Mouse (Mus musculus) liver, embryonic 15.5 days (tissue): ENCODE measurements around the gene Cmtm8. TPM values are rescaled to one million over a fixed set of nuclear protein-coding genes. Genes with fewer than 3 reads are reported as not detected.

Experiments
- ATAC-seq: fragments of 200-750 bp; cut with Nextera tagmentation; 2 replicates; pipeline ENCODE4 v1.8.0; 2017; ENCODE audit warnings: moderate number of reproducible peaks, mild to moderate bottlenecking, moderate library complexity; ENCODE audit not compliant: insufficient read depth
- H3K27ac ChIP-seq: fragments of 300-500 bp; sonication (generic); replicated peaks from 2 replicates; pipeline ENCODE4 v1.5.1; 2015; ENCODE audit warnings: mild to moderate bottlenecking, inconsistent platforms
- H3K27me3 ChIP-seq: fragments of 300-500 bp; sonication (generic); 2 replicates; pipeline ENCODE4 v1.6.1; 2015; ENCODE audit warnings: mild to moderate bottlenecking, inconsistent platforms
- H3K36me3 ChIP-seq: fragments of 300-500 bp; sonication (generic); replicated peaks from 2 replicates; pipeline ENCODE4 v1.6.1; 2015; ENCODE audit warnings: moderate library complexity, mild to moderate bottlenecking, inconsistent platforms
- H3K4me1 ChIP-seq: fragments of 300-500 bp; sonication (generic); replicated peaks from 2 replicates; pipeline ENCODE4 v1.6.1; 2015; ENCODE audit warnings: inconsistent platforms
- H3K4me2 ChIP-seq: fragments of 300-500 bp; sonication (generic); 2 replicates; pipeline ENCODE4 v1.6.1; 2015; ENCODE audit warnings: moderate library complexity, mild to moderate bottlenecking, inconsistent platforms
- H3K4me3 ChIP-seq: fragments of 300-500 bp; sonication (generic); replicated peaks from 2 replicates; pipeline ENCODE4 v1.5.1; 2015; ENCODE audit warnings: mild to moderate bottlenecking, inconsistent platforms
- H3K9ac ChIP-seq: fragments of 300-500 bp; sonication (generic); 2 replicates; pipeline ENCODE4 v1.6.1; 2015; ENCODE audit warnings: moderate library complexity, mild to moderate bottlenecking, inconsistent platforms
- H3K9me3 ChIP-seq: fragments of 300-500 bp; sonication (generic); replicated peaks from 2 replicates; pipeline ENCODE4 v1.6.1; 2016; ENCODE audit warnings: inconsistent platforms
- WGBS: fragments of 180-500 bp; shearing (Covaris S2); methylation state at CpG from one replicate; pipeline ENCODE4 v1.1.7; 2015; ENCODE audit warnings: mixed read lengths; ENCODE audit not compliant: insufficient replicate concordance; 5-methylcytosine and 5-hydroxymethylcytosine counted together
- polyA plus RNA-seq: library from polyadenylated mRNA; unstranded; fragments of >200 nt; fragmentation: Nextera tagmentation; extraction: Ambion mirVana; gene quantifications from 2 replicates; pipeline ENCODE4 v1.2.1, GENCODE M21; 2015

Cmtm8 gene
- polyA plus RNA-seq, 1 experiment from 2014 or later, result 37.5 TPM

DNA sequence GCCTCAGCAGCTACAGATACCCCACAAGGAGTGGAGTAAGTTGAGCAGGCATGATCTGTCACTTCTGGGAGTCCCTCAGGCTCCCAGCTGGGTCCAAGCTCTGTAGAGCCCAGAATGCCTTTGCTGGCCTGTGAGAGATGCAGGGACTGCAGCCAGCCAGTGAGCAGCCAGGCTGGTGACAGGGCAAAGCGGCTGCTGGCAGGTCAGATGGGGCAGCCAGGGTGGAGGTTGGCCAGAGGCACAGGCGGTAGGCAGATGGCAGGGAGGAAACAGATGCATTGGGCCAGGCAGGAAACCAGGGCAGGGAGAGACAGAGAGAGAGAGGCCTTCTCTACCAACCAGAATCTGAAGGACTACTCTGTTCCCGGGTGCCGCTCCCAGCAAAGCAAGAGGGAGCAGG, 68.7 kb downstream of the Cmtm8 start:
- H3K4me2 ChIP-seq, result no peak overlapping the region
- WGBS, result 26% methylated on average over 4 of the region's 4 CpGs
- H3K27ac ChIP-seq, result no peak overlapping the region

DNA sequence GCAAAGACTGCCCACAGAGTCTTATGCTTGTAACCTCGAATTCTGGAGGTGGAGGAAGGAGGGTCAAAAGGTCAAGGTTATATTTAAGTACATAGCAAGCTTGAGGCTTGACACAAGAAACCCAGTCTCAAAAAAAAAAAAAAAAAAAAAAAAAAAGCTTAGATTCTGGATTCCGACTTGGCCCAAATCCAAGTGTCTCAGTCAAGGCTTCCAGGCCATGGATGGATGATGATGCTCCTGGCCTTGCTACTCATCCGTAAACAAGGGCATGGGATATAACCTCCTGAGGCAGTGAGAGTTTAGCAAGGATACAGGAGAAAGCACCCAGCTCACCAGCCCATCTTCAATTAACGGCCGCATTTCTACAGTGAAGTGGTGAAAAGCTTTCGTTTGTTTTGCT, 69.3 kb downstream of the Cmtm8 start:
- Histone ChIP-seq H3K4me2 (no peak overlapping the region), H3K4me3 (no peak overlapping the region)
- no peak for ATAC-seq

More for the DNA sequence above, 68.7 kb downstream of the Cmtm8 start:
- peaks cover 8% of the 10 kb centered on the region for H3K36me3 ChIP-seq
- peaks cover 36% of the 10 kb centered on the region for H3K4me1 ChIP-seq
- no peak overlapping the region for H3K4me3 ChIP-seq
- H3K9ac ChIP-seq, result no peak overlapping the region; the same call in 1 of the 2 replicates
- no peak for ATAC-seq
- no peaks in the 10 kb centered on the region for H3K9me3 ChIP-seq
- H3K27me3 ChIP-seq, result peaks cover 7% of the 10 kb centered on the region; the same call in 1 of the 2 replicates

GRCm38 (mm10) chr9:114771565-114771964, 72.4 kb downstream of the Cmtm8 start:
- no peak overlapping the region for H3K4me2 ChIP-seq
- no peak overlapping the region for H3K4me3 ChIP-seq
- H3K27ac ChIP-seq, result no peak overlapping the region
- WGBS, result 69% methylated on average over 7 of the region's 7 CpGs
- H3K4me1 ChIP-seq, result peaks cover 23% of the 10 kb centered on the region
- peaks cover 8% of the 10 kb centered on the region for H3K36me3 ChIP-seq
- H3K9ac ChIP-seq, result no peak overlapping the region
- no peaks in the 10 kb centered on the region for H3K9me3 ChIP-seq
- ATAC-seq, result no peak
- H3K27me3 ChIP-seq, result no peaks in the 10 kb centered on the region

More for the DNA sequence above, 69.3 kb downstream of the Cmtm8 start:
- WGBS, result 56% methylated on average over 6 of the region's 6 CpGs
- H3K27me3 ChIP-seq, result peaks cover under 1% of the 10 kb centered on the region; the same call in 1 of the 2 replicates
- H3K9ac ChIP-seq, result no peak overlapping the region
- H3K36me3 ChIP-seq, result peaks cover 8% of the 10 kb centered on the region
- no peaks in the 10 kb centered on the region for H3K9me3 ChIP-seq
- no peak overlapping the region for H3K27ac ChIP-seq
- peaks cover 30% of the 10 kb centered on the region for H3K4me1 ChIP-seq

- Histone ChIP-seq H3K27ac (no peak overlapping the region), H3K9ac (no peak overlapping the region), H3K4me3 (no peak overlapping the region), H3K27me3 (no peaks in the 10 kb centered on the region), H3K36me3 (peaks cover 8% of the 10 kb centered on the region), H3K4me1 (peaks cover 9% of the 10 kb centered on the region; the same call in 1 of the 2 replicates), H3K4me2 (no peak overlapping the region), H3K9me3 (no peaks in the 10 kb centered on the region)
- ATAC-seq, result 0 out of 2 replicates have a peak, but pooled peaks have one; percentile 26
- WGBS, result 37% methylated on average over 4 of the region's 4 CpGs
Measured at GRCm38 (mm10) chr9:114770224-114770623, 73.7 kb downstream of the Cmtm8 start.

DNA sequence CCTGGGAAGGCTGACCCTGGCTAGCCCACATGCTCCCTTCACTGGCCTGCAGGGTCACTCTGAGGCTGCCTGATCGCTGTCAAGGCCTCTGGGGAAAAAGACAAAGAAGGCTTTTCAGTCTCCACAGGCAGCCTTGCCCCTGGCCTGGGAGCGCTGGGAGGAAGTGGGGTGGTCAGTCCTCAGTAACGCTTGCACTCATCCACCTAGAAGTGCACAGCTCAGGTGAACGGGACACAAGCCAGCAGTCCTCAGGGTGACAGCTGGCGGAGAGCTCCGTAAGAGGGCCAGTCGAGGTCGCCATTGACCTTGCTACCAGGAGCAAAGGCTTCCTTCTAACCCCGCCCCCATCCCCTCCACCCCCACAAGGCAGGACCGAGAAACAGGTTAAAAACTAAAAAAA, 75.9 kb downstream of the Cmtm8 start:
- Histone ChIP-seq H3K4me1 (peaks cover 6% of the 10 kb centered on the region; the same call in 1 of the 2 replicates), H3K4me3 (no peak overlapping the region), H3K9ac (no peak overlapping the region), H3K27me3 (no peaks in the 10 kb centered on the region), H3K9me3 (no peaks in the 10 kb centered on the region), H3K36me3 (peaks cover 8% of the 10 kb centered on the region), H3K4me2 (no peak overlapping the region), H3K27ac (no peak overlapping the region)
- no peak for ATAC-seq
- WGBS, result 64% methylated on average over 10 of the region's 10 CpGs

DNA sequence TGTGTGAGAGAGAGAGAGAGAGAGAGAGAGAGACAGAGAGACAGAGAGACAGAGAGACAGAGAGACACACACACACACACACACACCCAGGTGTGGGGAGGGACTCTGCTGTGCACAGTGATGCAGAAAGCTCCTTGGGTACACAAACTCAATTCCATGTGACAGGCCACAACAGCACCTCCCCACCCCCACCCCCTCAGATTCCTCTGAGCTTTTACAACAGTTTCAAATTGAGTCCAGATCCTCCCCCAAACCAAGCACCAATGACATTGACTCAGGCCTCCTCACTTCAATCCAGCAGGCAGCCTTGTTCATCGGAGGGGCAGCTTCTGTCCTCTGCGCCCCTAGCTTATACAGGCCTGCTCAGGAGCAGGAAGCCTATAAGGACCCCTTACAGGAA, 76.4 kb downstream of the Cmtm8 start:
- Histone ChIP-seq H3K4me2 (no peak overlapping the region), H3K36me3 (peaks cover 5% of the 10 kb centered on the region), H3K9ac (no peak overlapping the region), H3K4me3 (no peak overlapping the region), H3K4me1 (peaks cover 6% of the 10 kb centered on the region; the same call in 1 of the 2 replicates), H3K9me3 (no peaks in the 10 kb centered on the region), H3K27me3 (no peaks in the 10 kb centered on the region), H3K27ac (no peak overlapping the region)
- 78% methylated on average over 2 of the region's 2 CpGs for WGBS
- no peak for ATAC-seq

DNA sequence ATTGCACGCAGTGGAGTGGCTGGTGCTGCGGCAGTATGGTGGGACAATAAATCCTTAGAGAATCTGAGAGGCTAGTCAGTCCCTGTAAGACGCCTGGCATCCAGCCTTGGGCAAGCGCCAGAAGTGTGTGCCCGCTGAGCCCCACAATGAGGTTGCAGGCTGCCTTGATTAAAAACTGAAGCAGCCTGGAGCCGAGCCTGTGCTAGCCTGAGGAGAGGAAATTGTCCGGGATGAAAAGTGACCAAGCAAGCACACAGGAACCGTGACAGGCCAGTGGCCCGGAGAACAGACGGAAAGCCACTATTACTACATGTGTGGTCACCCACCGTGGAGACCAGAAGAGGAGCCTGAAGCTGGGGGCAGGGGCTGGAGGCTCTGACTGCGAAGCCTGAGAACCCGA, 76.9 kb downstream of the Cmtm8 start:
- ATAC-seq, result no peak
- no peak overlapping the region for H3K4me2 ChIP-seq
- peaks cover under 1% of the 10 kb centered on the region; the same call in 1 of the 2 replicates for H3K36me3 ChIP-seq
- H3K27ac ChIP-seq, result no peak overlapping the region
- peaks cover 6% of the 10 kb centered on the region; the same call in 1 of the 2 replicates for H3K4me1 ChIP-seq
- 75% methylated on average over 13 of the region's 13 CpGs for WGBS
- H3K27me3 ChIP-seq, result no peaks in the 10 kb centered on the region
- no peak overlapping the region for H3K9ac ChIP-seq
- no peaks in the 10 kb centered on the region for H3K9me3 ChIP-seq
- H3K4me3 ChIP-seq, result no peak overlapping the region

DNA sequence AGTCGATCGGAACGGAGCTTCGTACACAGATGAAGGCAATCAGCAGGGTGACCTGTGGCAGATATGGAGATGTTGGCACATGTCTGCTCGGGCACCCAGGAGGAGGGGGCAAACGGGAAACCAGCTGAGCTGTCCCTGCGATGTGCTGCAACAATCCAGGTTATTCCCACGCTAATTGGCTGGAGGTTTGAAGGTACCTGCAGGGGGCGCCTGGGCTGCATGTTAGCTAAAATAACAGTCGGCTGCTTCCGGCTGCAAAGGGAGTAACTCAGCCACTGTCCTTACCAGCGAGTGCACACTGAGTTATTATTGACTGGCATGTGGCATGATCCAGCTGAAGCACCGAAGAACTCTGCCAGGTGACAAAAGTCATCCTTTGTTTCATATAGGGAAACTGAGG, 80.6 kb downstream of the Cmtm8 start:
- no peak for ATAC-seq
- Histone ChIP-seq H3K36me3 (0 out of 2 replicates have a peak, but pooled peaks cover 5% of the 10 kb centered on the region), H3K27ac (no peak overlapping the region), H3K4me3 (no peak overlapping the region), H3K9me3 (no peaks in the 10 kb centered on the region), H3K4me2 (no peak overlapping the region), H3K4me1 (peaks cover 6% of the 10 kb centered on the region), H3K27me3 (no peaks in the 10 kb centered on the region), H3K9ac (no peak overlapping the region)
- WGBS, result 56% methylated on average over 13 of the region's 13 CpGs

GRCm38 (mm10) chr9:114761848-114762247, 82.1 kb downstream of the Cmtm8 start:
- 71% methylated on average over 11 of the region's 11 CpGs for WGBS
- no peaks in the 10 kb centered on the region for H3K9me3 ChIP-seq
- H3K4me1 ChIP-seq, result no peaks in the 10 kb centered on the region; the same call in 1 of the 2 replicates
- no peak for ATAC-seq
- no peaks in the 10 kb centered on the region for H3K27me3 ChIP-seq
- 0 out of 2 replicates have a peak, but pooled peaks cover 5% of the 10 kb centered on the region for H3K36me3 ChIP-seq
- no peak overlapping the region for H3K4me3 ChIP-seq
- no peak overlapping the region for H3K27ac ChIP-seq
- no peak overlapping the region for H3K4me2 ChIP-seq
- no peak overlapping the region for H3K9ac ChIP-seq

- Histone ChIP-seq H3K27me3 (no peaks in the 10 kb centered on the region), H3K4me3 (no peak overlapping the region), H3K9me3 (no peaks in the 10 kb centered on the region), H3K9ac (no peak overlapping the region), H3K4me1 (no peaks in the 10 kb centered on the region; the same call in 1 of the 2 replicates), H3K4me2 (no peak overlapping the region), H3K36me3 (0 out of 2 replicates have a peak, but pooled peaks cover 5% of the 10 kb centered on the region), H3K27ac (no peak overlapping the region)
- no peak for ATAC-seq
- WGBS, result 64% methylated on average over 5 of the region's 5 CpGs
Measured at GRCm38 (mm10) chr9:114760353-114760752, 83.6 kb downstream of the Cmtm8 start.

DNA sequence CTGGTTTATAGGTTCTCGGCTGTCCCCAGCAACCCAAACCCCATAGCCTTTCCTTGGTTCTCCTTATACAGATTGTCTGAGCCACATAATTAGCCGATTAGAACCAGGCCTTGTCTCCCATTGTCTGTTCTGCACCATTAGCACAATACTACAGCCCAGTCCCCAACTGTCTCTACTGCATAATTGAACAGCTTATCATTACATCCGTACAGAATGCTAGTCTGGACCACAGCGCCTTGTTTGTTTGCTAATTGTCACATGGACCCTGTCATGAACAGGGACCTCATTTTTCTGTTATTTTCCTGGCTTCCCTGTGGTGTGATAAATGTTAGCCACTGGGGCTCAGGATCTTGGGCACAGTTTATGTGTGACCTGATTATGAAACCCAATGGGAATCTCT, 84.1 kb downstream of the Cmtm8 start:
- Histone ChIP-seq H3K9me3 (no peaks in the 10 kb centered on the region), H3K9ac (no peak overlapping the region), H3K36me3 (0 out of 2 replicates have a peak, but pooled peaks cover 5% of the 10 kb centered on the region), H3K4me1 (no peaks in the 10 kb centered on the region; the same call in 1 of the 2 replicates), H3K4me3 (no peak overlapping the region), H3K4me2 (no peak overlapping the region), H3K27ac (no peak overlapping the region), H3K27me3 (no peaks in the 10 kb centered on the region)
- ATAC-seq, result no peak
- 73% methylated on average over 4 of the region's 4 CpGs for WGBS

- no peak overlapping the region for H3K4me2 ChIP-seq
- H3K9ac ChIP-seq, result no peak overlapping the region
- no peak overlapping the region for H3K27ac ChIP-seq
- 0 out of 2 replicates have a peak, but pooled peaks cover 5% of the 10 kb centered on the region for H3K36me3 ChIP-seq
- no peak for ATAC-seq
- H3K4me3 ChIP-seq, result no peak overlapping the region
- no peaks in the 10 kb centered on the region for H3K27me3 ChIP-seq
- H3K4me1 ChIP-seq, result no peaks in the 10 kb centered on the region; the same call in 1 of the 2 replicates
- no peaks in the 10 kb centered on the region for H3K9me3 ChIP-seq
- 60% methylated on average over 5 of the region's 5 CpGs for WGBS
Measured at GRCm38 (mm10) chr9:114758801-114759200, 85.2 kb downstream of the Cmtm8 start.
